Mouse (Mus musculus) inflammation-experienced regulatory T-cells, adult 6 months (primary cell): ENCODE measurements around the gene Cep295. TPM values are rescaled to one million over a fixed set of nuclear protein-coding genes. Genes with fewer than 3 reads are reported as not detected.

Source experiments
- polyA plus RNA-seq, 3 experiments: library from polyadenylated mRNA; unstranded; fragments of 100-300 nt; shearing (Covaris generic); gene quantifications; one replicate each; pipeline ENCODE4 v1.2.1; 2017

The Cep295 gene
- polyA plus RNA-seq, 3 experiments from 2014 or later, result 20.4 to 31.8 (median 30.6) TPM

Other genes starting within 250 kb of the Cep295 start
- gene Hephl1, start 245.7 kb downstream of the Cep295 start, polyA plus RNA-seq, result not detected
- not detected for gene Vstm5, start 118.7 kb downstream of the Cep295 start, polyA plus RNA-seq
- 10 to 100 TPM; 21.2 to 39.0 (median 24.7) TPM for gene Med17, start 77.9 kb downstream of the Cep295 start, polyA plus RNA-seq
- gene Taf1d, start 51.6 kb downstream of the Cep295 start, polyA plus RNA-seq, result 100 to 1,000 TPM; 108 to 150 (median 131) TPM
- 1 to 10 TPM; 3.2 to 7.2 (median 5.0) TPM for gene 4931406C07Rik, start 51.3 kb downstream of the Cep295 start, polyA plus RNA-seq
- gene Smco4, start 135.6 kb upstream of the Cep295 start, polyA plus RNA-seq, result 10 to 100 TPM; 12.3 to 61.1 (median 54.2) TPM